Mouse (Mus musculus): ENCODE data around the gene Tns4.

The Tns4 gene

GRCm38 (mm10) chr11:99090391-99090790, 1.3 kb upstream of the Tns4 start:
- no peak for DNase-seq (ENCODE audit: low spot score)

GRCm38 (mm10) chr11:99088486-99088885, 620 bp downstream of the Tns4 start:
- no peak for DNase-seq (ENCODE audit: low spot score)

GRCm38 (mm10) chr11:99084366-99084765, 4.7 kb downstream of the Tns4 start:
- DNase-seq (ENCODE audit: low spot score): no peak

GRCm38 (mm10) chr11:99083516-99083915, 5.6 kb downstream of the Tns4 start:
- no peak for DNase-seq (ENCODE audit: low spot score)

GRCm38 (mm10) chr11:99082098-99082497, 7.0 kb downstream of the Tns4 start:
- no peak for DNase-seq (ENCODE audit: low spot score)

GRCm38 (mm10) chr11:99081566-99081965, 7.5 kb downstream of the Tns4 start:
- DNase-seq (ENCODE audit: low spot score): no peak

GRCm38 (mm10) chr11:99080902-99081543, 8.1 kb downstream of the Tns4 start:
- DNase-seq (ENCODE audit: low spot score): no peak

GRCm38 (mm10) chr11:99077869-99078268, 11.2 kb downstream of the Tns4 start:
- no peak for DNase-seq (ENCODE audit: low spot score)

- DNase-seq (ENCODE audit: low spot score): no peak
Measured at GRCm38 (mm10) chr11:99076744-99077319, 12.3 kb downstream of the Tns4 start.

GRCm38 (mm10) chr11:99073781-99074180, 15.3 kb downstream of the Tns4 start:
- no peak for DNase-seq (ENCODE audit: low spot score)

- no peak for DNase-seq (ENCODE audit: low spot score)
Measured at GRCm38 (mm10) chr11:99071866-99072265, 17.2 kb downstream of the Tns4 start.

GRCm38 (mm10) chr11:99068455-99068854, 20.7 kb downstream of the Tns4 start:
- DNase-seq (ENCODE audit: low spot score): no peak

- DNase-seq (ENCODE audit: low spot score): no peak
Measured at GRCm38 (mm10) chr11:99067591-99067990, 21.5 kb downstream of the Tns4 start.

GRCm38 (mm10) chr11:99065979-99066378, 23.1 kb downstream of the Tns4 start:
- peak; percentile 89 for DNase-seq (ENCODE audit: low spot score)

GRCm38 (mm10) chr11:99065353-99065752, 23.8 kb downstream of the Tns4 start:
- DNase-seq (ENCODE audit: low spot score): no peak

GRCm38 (mm10) chr11:99063406-99064131, 25.5 kb downstream of the Tns4 start:
- no peak for DNase-seq (ENCODE audit: low spot score)

- no peak for DNase-seq (ENCODE audit: low spot score)
Measured at GRCm38 (mm10) chr11:99062661-99063060, 26.4 kb downstream of the Tns4 start.

GRCm38 (mm10) chr11:99060435-99060834, 28.7 kb downstream of the Tns4 start:
- DNase-seq (ENCODE audit: low spot score): no peak

GRCm38 (mm10) chr11:99055571-99056452, 33.3 kb downstream of the Tns4 start:
- no peak for DNase-seq (ENCODE audit: low spot score)

GRCm38 (mm10) chr11:99055143-99055542, 34.0 kb downstream of the Tns4 start:
- DNase-seq (ENCODE audit: low spot score): no peak

- DNase-seq (ENCODE audit: low spot score): no peak
Measured at GRCm38 (mm10) chr11:99047643-99048042, 41.5 kb downstream of the Tns4 start.

GRCm38 (mm10) chr11:99047120-99047519, 42.0 kb downstream of the Tns4 start:
- no peak for DNase-seq (ENCODE audit: low spot score)
